Mouse (Mus musculus): ENCODE data around the gene Gtf2i. TPM values are rescaled to one million over a fixed set of nuclear protein-coding genes. Genes with fewer than 3 reads are reported as not detected.

Gene Gtf2i
- polyA plus RNA-seq, 1 experiment from 2014 or later = 136 TPM

- Histone ChIP-seq H3K27me3 (ENCODE audit: control insufficient read depth, insufficient read depth, low read length) (no peaks in the 10 kb centered on the region), H3K9ac (ENCODE audit: low read depth, low read length) (no peak overlapping the region), H3K4me1 (ENCODE audit: control insufficient read depth, insufficient read depth, low read length) (no peaks in the 10 kb centered on the region), H3K4me2 (no peak overlapping the region), H3K4me3 (ENCODE audit: low read depth, low read length) (no peak overlapping the region), H3K27ac (ENCODE audit: low read depth, low read length) (no peak overlapping the region), H3K36me3 (ENCODE audit: control insufficient read depth, insufficient read depth, low read length) (peaks cover 67% of the 10 kb centered on the region), H3K9me3 (replicated peaks; ENCODE audit: control insufficient read depth, low read length) (no peaks in the 10 kb centered on the region)
- ATAC-seq (replicated peaks; ENCODE audit: insufficient number of reproducible peaks, low FRiP score, low TSS enrichment) = no peak
- 86% methylated on average over 18 of the region's 18 CpGs for WGBS (ENCODE audit: insufficient replicate concordance)
These were observed 48.2 kb downstream of the Gtf2i start for GRCm38 (mm10) chr5:134266404-134266803.

GRCm38 (mm10) chr5:134265890-134266289, 48.7 kb downstream of the Gtf2i start:
- H3K4me2 ChIP-seq = no peak overlapping the region
- no peaks in the 10 kb centered on the region for H3K4me1 ChIP-seq (ENCODE audit: control insufficient read depth, insufficient read depth, low read length)
- H3K9ac ChIP-seq (ENCODE audit: low read depth, low read length) = no peak overlapping the region
- H3K27ac ChIP-seq (ENCODE audit: low read depth, low read length) = no peak overlapping the region
- 71% methylated on average over 2 of the region's 2 CpGs for WGBS (ENCODE audit: insufficient replicate concordance)
- no peaks in the 10 kb centered on the region for H3K27me3 ChIP-seq (ENCODE audit: control insufficient read depth, insufficient read depth, low read length)
- H3K9me3 ChIP-seq (replicated peaks; ENCODE audit: control insufficient read depth, low read length) = no peaks in the 10 kb centered on the region
- H3K36me3 ChIP-seq (ENCODE audit: control insufficient read depth, insufficient read depth, low read length) = peaks cover 67% of the 10 kb centered on the region
- no peak for ATAC-seq (replicated peaks; ENCODE audit: insufficient number of reproducible peaks, low FRiP score, low TSS enrichment)
- no peak overlapping the region for H3K4me3 ChIP-seq (ENCODE audit: low read depth, low read length)

GRCm38 (mm10) chr5:134260001-134260636, 54.4 kb downstream of the Gtf2i start:
- Histone ChIP-seq H3K9ac (ENCODE audit: low read depth, low read length) (no peak overlapping the region), H3K4me3 (ENCODE audit: low read depth, low read length) (no peak overlapping the region), H3K4me2 (no peak overlapping the region), H3K36me3 (ENCODE audit: control insufficient read depth, insufficient read depth, low read length) (peaks cover 79% of the 10 kb centered on the region), H3K9me3 (replicated peaks; ENCODE audit: control insufficient read depth, low read length) (no peaks in the 10 kb centered on the region), H3K27me3 (ENCODE audit: control insufficient read depth, insufficient read depth, low read length) (no peaks in the 10 kb centered on the region), H3K4me1 (ENCODE audit: control insufficient read depth, insufficient read depth, low read length) (no peaks in the 10 kb centered on the region), H3K27ac (ENCODE audit: low read depth, low read length) (no peak overlapping the region)
- ATAC-seq (replicated peaks; ENCODE audit: insufficient number of reproducible peaks, low FRiP score, low TSS enrichment) = no peak
- 94% methylated on average over 9 of the region's 9 CpGs for WGBS (ENCODE audit: insufficient replicate concordance)

- Histone ChIP-seq H3K4me1 (ENCODE audit: control insufficient read depth, insufficient read depth, low read length) (no peaks in the 10 kb centered on the region), H3K27me3 (ENCODE audit: control insufficient read depth, insufficient read depth, low read length) (no peaks in the 10 kb centered on the region)
- 95% methylated on average over 2 of the region's 2 CpGs for WGBS (ENCODE audit: insufficient replicate concordance)
These were observed 55.6 kb downstream of the Gtf2i start for GRCm38 (mm10) chr5:134258934-134259333.

GRCm38 (mm10) chr5:134258395-134258794, 56.2 kb downstream of the Gtf2i start:
- H3K27ac ChIP-seq (ENCODE audit: low read depth, low read length) = no peak overlapping the region
- WGBS (ENCODE audit: insufficient replicate concordance) = 84% methylated on average over 4 of the region's 4 CpGs
- H3K4me1 ChIP-seq (ENCODE audit: control insufficient read depth, insufficient read depth, low read length) = no peaks in the 10 kb centered on the region
- no peak overlapping the region for H3K4me3 ChIP-seq (ENCODE audit: low read depth, low read length)
- H3K9me3 ChIP-seq (replicated peaks; ENCODE audit: control insufficient read depth, low read length) = no peaks in the 10 kb centered on the region
- H3K9ac ChIP-seq (ENCODE audit: low read depth, low read length) = no peak overlapping the region
- no peak overlapping the region for H3K4me2 ChIP-seq
- peaks cover 76% of the 10 kb centered on the region for H3K36me3 ChIP-seq (ENCODE audit: control insufficient read depth, insufficient read depth, low read length)
- no peaks in the 10 kb centered on the region for H3K27me3 ChIP-seq (ENCODE audit: control insufficient read depth, insufficient read depth, low read length)
- ATAC-seq (replicated peaks; ENCODE audit: insufficient number of reproducible peaks, low FRiP score, low TSS enrichment) = no peak

More at GRCm38 (mm10) chr5:134258934-134259333, 55.6 kb downstream of the Gtf2i start:
- H3K9ac ChIP-seq (ENCODE audit: low read depth, low read length) = no peak overlapping the region
- H3K36me3 ChIP-seq (ENCODE audit: control insufficient read depth, insufficient read depth, low read length) = peaks cover 77% of the 10 kb centered on the region
- H3K4me3 ChIP-seq (ENCODE audit: low read depth, low read length) = no peak overlapping the region
- no peak overlapping the region for H3K27ac ChIP-seq (ENCODE audit: low read depth, low read length)
- no peaks in the 10 kb centered on the region for H3K9me3 ChIP-seq (replicated peaks; ENCODE audit: control insufficient read depth, low read length)
- ATAC-seq (replicated peaks; ENCODE audit: insufficient number of reproducible peaks, low FRiP score, low TSS enrichment) = no peak
- no peak overlapping the region for H3K4me2 ChIP-seq

GRCm38 (mm10) chr5:134257349-134258031, 57.1 kb downstream of the Gtf2i start:
- Histone ChIP-seq H3K36me3 (ENCODE audit: control insufficient read depth, insufficient read depth, low read length) (peaks cover 75% of the 10 kb centered on the region), H3K4me3 (ENCODE audit: low read depth, low read length) (no peak overlapping the region), H3K4me1 (ENCODE audit: control insufficient read depth, insufficient read depth, low read length) (no peaks in the 10 kb centered on the region), H3K27ac (ENCODE audit: low read depth, low read length) (no peak overlapping the region; the same call in 1 of the 2 replicates), H3K9me3 (replicated peaks; ENCODE audit: control insufficient read depth, low read length) (no peaks in the 10 kb centered on the region), H3K9ac (ENCODE audit: low read depth, low read length) (no peak overlapping the region), H3K27me3 (ENCODE audit: control insufficient read depth, insufficient read depth, low read length) (no peaks in the 10 kb centered on the region), H3K4me2 (no peak overlapping the region)
- 82% methylated on average over 13 of the region's 13 CpGs for WGBS (ENCODE audit: insufficient replicate concordance)
- ATAC-seq (replicated peaks; ENCODE audit: insufficient number of reproducible peaks, low FRiP score, low TSS enrichment) = no peak; the same call in 1 of the 2 replicates

- WGBS (ENCODE audit: insufficient replicate concordance) = 95% methylated on average over 10 of the region's 10 CpGs
These were observed 59.3 kb downstream of the Gtf2i start for GRCm38 (mm10) chr5:134255294-134255693.

GRCm38 (mm10) chr5:134253806-134254205, 60.8 kb downstream of the Gtf2i start:
- H3K4me2 ChIP-seq = no peak overlapping the region
- H3K9ac ChIP-seq (ENCODE audit: low read depth, low read length) = no peak overlapping the region
- no peak for ATAC-seq (replicated peaks; ENCODE audit: insufficient number of reproducible peaks, low FRiP score, low TSS enrichment)
- H3K36me3 ChIP-seq (ENCODE audit: control insufficient read depth, insufficient read depth, low read length) = peaks cover 73% of the 10 kb centered on the region
- no peaks in the 10 kb centered on the region for H3K27me3 ChIP-seq (ENCODE audit: control insufficient read depth, insufficient read depth, low read length)
- WGBS (ENCODE audit: insufficient replicate concordance) = 73% methylated on average over 3 of the region's 3 CpGs
- H3K27ac ChIP-seq (ENCODE audit: low read depth, low read length) = no peak overlapping the region
- no peak overlapping the region for H3K4me3 ChIP-seq (ENCODE audit: low read depth, low read length)
- no peaks in the 10 kb centered on the region for H3K4me1 ChIP-seq (ENCODE audit: control insufficient read depth, insufficient read depth, low read length)
- H3K9me3 ChIP-seq (replicated peaks; ENCODE audit: control insufficient read depth, low read length) = no peaks in the 10 kb centered on the region

More at GRCm38 (mm10) chr5:134255294-134255693, 59.3 kb downstream of the Gtf2i start:
- no peak overlapping the region for H3K4me2 ChIP-seq
- no peak overlapping the region for H3K27ac ChIP-seq (ENCODE audit: low read depth, low read length)
- H3K4me1 ChIP-seq (ENCODE audit: control insufficient read depth, insufficient read depth, low read length) = no peaks in the 10 kb centered on the region
- H3K27me3 ChIP-seq (ENCODE audit: control insufficient read depth, insufficient read depth, low read length) = no peaks in the 10 kb centered on the region
- no peaks in the 10 kb centered on the region for H3K9me3 ChIP-seq (replicated peaks; ENCODE audit: control insufficient read depth, low read length)
- no peak for ATAC-seq (replicated peaks; ENCODE audit: insufficient number of reproducible peaks, low FRiP score, low TSS enrichment)
- H3K4me3 ChIP-seq (ENCODE audit: low read depth, low read length) = no peak overlapping the region
- no peak overlapping the region for H3K9ac ChIP-seq (ENCODE audit: low read depth, low read length)
- peaks cover 74% of the 10 kb centered on the region for H3K36me3 ChIP-seq (ENCODE audit: control insufficient read depth, insufficient read depth, low read length)

All from heart, embryonic 11.5 days (tissue).